Mouse (Mus musculus) E14TG2a.4 (cell line): Measurements from ENCODE around the gene Leo1.
"Not testable (repeated sequence)": the region's sequence is repeated elsewhere in the genome, so short reads cannot be mapped to it uniquely, and the experiment has no call there.

ENCODE experiments used
- H3K27me3 ChIP-seq: 2 replicates; pipeline ENCODE4 v1.6.1; 2014; ENCODE audit warnings: low read length, control low read depth; ENCODE audit not compliant: insufficient read depth
- H3K36me3 ChIP-seq: 2 replicates; pipeline ENCODE4 v1.6.1; 2014; ENCODE audit warnings: low read length, control low read depth; ENCODE audit not compliant: insufficient read depth
- H3K4me1 ChIP-seq: replicated peaks from 2 replicates; pipeline ENCODE4 v1.6.1; 2014; ENCODE audit warnings: low read depth, low read length, control low read depth
- H3K4me3 ChIP-seq: replicated peaks from 2 replicates; pipeline ENCODE4 v1.5.1; 2014; ENCODE audit warnings: mild to moderate bottlenecking, low read length
- H3K9me3 ChIP-seq: 2 replicates; pipeline ENCODE4 v1.6.1; 2014; ENCODE audit warnings: low read length, control low read depth
- CTCF ChIP-seq: conservative IDR thresholded peaks from 2 replicates; pipeline ENCODE4 v1.5.1; 2014; ENCODE audit warnings: low read length
- NANOG ChIP-seq: IDR thresholded peaks from 2 replicates; pipeline ENCODE4 v1.6.1; 2014; ENCODE audit warnings: borderline replicate concordance, low read length, mixed read lengths
- POU5F1 ChIP-seq: IDR thresholded peaks from 2 replicates; pipeline ENCODE4 v1.6.1; 2014; ENCODE audit warnings: low read length, borderline replicate concordance

Gene Leo1

GRCm38 (mm10) chr9:75477212-75477611 is 35.9 kb downstream of the Leo1 start:
- Histone ChIP-seq H3K4me1 (peaks cover 26% of the 10 kb centered on the region), H3K9me3 (no peaks in the 10 kb centered on the region), H3K4me3 (no peak overlapping the region), H3K27me3 (no peaks in the 10 kb centered on the region), H3K36me3 (peaks cover 40% of the 10 kb centered on the region)
- TF ChIP-seq POU5F1 (no peak), CTCF (no peak), NANOG (no peak)

GRCm38 (mm10) chr9:75479106-75479725 is 37.9 kb downstream of the Leo1 start:
- H3K4me3 ChIP-seq: no peak overlapping the region
- H3K27me3 ChIP-seq: no peaks in the 10 kb centered on the region
- H3K4me1 ChIP-seq: peaks cover 26% of the 10 kb centered on the region
- H3K9me3 ChIP-seq: no peaks in the 10 kb centered on the region
- TF ChIP-seq POU5F1 (no peak), CTCF (no peak), NANOG (no peak)
- peaks cover 38% of the 10 kb centered on the region for H3K36me3 ChIP-seq

GRCm38 (mm10) chr9:75480536-75481075 is 39.3 kb downstream of the Leo1 start:
- no peak overlapping the region for H3K4me3 ChIP-seq

GRCm38 (mm10) chr9:75485231-75485630 is 43.9 kb downstream of the Leo1 start:
- TF ChIP-seq NANOG: no peak
- no peak for TF ChIP-seq POU5F1
- TF ChIP-seq CTCF: no peak
- H3K36me3 ChIP-seq: peaks cover 47% of the 10 kb centered on the region
- H3K4me1 ChIP-seq: no peaks in the 10 kb centered on the region
- H3K27me3 ChIP-seq: no peaks in the 10 kb centered on the region
- peaks cover 19% of the 10 kb centered on the region for H3K9me3 ChIP-seq
- H3K4me3 ChIP-seq: no peak overlapping the region

More at GRCm38 (mm10) chr9:75480536-75481075, 39.3 kb downstream of the Leo1 start:
- Histone ChIP-seq H3K4me1 (peaks cover 26% of the 10 kb centered on the region), H3K36me3 (peaks cover 50% of the 10 kb centered on the region), H3K9me3 (no peaks in the 10 kb centered on the region), H3K27me3 (no peaks in the 10 kb centered on the region)
- TF ChIP-seq POU5F1: no peak
- no peak for TF ChIP-seq NANOG
- TF ChIP-seq CTCF: no peak

GRCm38 (mm10) chr9:75488255-75488654 is 46.9 kb downstream of the Leo1 start:
- peaks cover 25% of the 10 kb centered on the region for H3K36me3 ChIP-seq
- H3K4me3 ChIP-seq, H3K4me1 ChIP-seq, H3K27me3 ChIP-seq: not testable (repeated sequence)
- peaks cover 19% of the 10 kb centered on the region for H3K9me3 ChIP-seq

GRCm38 (mm10) chr9:75494407-75495005 is 53.2 kb downstream of the Leo1 start:
- Histone ChIP-seq H3K4me3 (no peak overlapping the region), H3K9me3 (no peaks in the 10 kb centered on the region), H3K36me3 (no peaks in the 10 kb centered on the region), H3K4me1 (peaks cover 9% of the 10 kb centered on the region; the same call in 1 of the 2 replicates), H3K27me3 (no peaks in the 10 kb centered on the region)
- TF ChIP-seq POU5F1 (no peak), CTCF (no peak), NANOG (no peak)

GRCm38 (mm10) chr9:75495945-75496344 is 54.6 kb downstream of the Leo1 start:
- TF ChIP-seq NANOG (no peak), CTCF (no peak), POU5F1 (no peak)

GRCm38 (mm10) chr9:75498571-75498970 is 57.2 kb downstream of the Leo1 start:
- Histone ChIP-seq H3K36me3 (peaks cover 19% of the 10 kb centered on the region), H3K4me1 (peaks cover 9% of the 10 kb centered on the region; the same call in 1 of the 2 replicates), H3K27me3 (no peaks in the 10 kb centered on the region)

More at GRCm38 (mm10) chr9:75495945-75496344, 54.6 kb downstream of the Leo1 start:
- Histone ChIP-seq H3K4me1 (peaks cover 9% of the 10 kb centered on the region; the same call in 1 of the 2 replicates), H3K36me3 (peaks cover under 1% of the 10 kb centered on the region; the same call in 1 of the 2 replicates), H3K9me3 (no peaks in the 10 kb centered on the region), H3K27me3 (no peaks in the 10 kb centered on the region), H3K4me3 (no peak overlapping the region)

GRCm38 (mm10) chr9:75504311-75504710 is 63.0 kb downstream of the Leo1 start:
- Histone ChIP-seq H3K9me3 (no peaks in the 10 kb centered on the region), H3K4me1 (no peaks in the 10 kb centered on the region), H3K4me3 (no peak overlapping the region), H3K27me3 (no peaks in the 10 kb centered on the region), H3K36me3 (peaks cover 53% of the 10 kb centered on the region)
- TF ChIP-seq CTCF (no peak), NANOG (no peak), POU5F1 (no peak)

More at GRCm38 (mm10) chr9:75498571-75498970, 57.2 kb downstream of the Leo1 start:
- Histone ChIP-seq H3K4me3 (no peak overlapping the region), H3K9me3 (no peaks in the 10 kb centered on the region)
- no peak for TF ChIP-seq NANOG
- TF ChIP-seq CTCF: no peak
- TF ChIP-seq POU5F1: no peak
